Mouse (Mus musculus): Measurements from ENCODE around the gene Rpl9-ps6.
A peak's percentile ranks its signal among the peaks of the same experiment; 100 is the strongest.
"Not testable (repeated sequence)": the region's sequence is repeated elsewhere in the genome, so short reads cannot be mapped to it uniquely, and the experiment has no call there.

Gene Rpl9-ps6

GRCm38 (mm10) chr19:32481511-32481910 lies 15.1 kb upstream of the Rpl9-ps6 start:
- no peak for DNase-seq (ENCODE audit: low spot score in 2 of 2)

DNA sequence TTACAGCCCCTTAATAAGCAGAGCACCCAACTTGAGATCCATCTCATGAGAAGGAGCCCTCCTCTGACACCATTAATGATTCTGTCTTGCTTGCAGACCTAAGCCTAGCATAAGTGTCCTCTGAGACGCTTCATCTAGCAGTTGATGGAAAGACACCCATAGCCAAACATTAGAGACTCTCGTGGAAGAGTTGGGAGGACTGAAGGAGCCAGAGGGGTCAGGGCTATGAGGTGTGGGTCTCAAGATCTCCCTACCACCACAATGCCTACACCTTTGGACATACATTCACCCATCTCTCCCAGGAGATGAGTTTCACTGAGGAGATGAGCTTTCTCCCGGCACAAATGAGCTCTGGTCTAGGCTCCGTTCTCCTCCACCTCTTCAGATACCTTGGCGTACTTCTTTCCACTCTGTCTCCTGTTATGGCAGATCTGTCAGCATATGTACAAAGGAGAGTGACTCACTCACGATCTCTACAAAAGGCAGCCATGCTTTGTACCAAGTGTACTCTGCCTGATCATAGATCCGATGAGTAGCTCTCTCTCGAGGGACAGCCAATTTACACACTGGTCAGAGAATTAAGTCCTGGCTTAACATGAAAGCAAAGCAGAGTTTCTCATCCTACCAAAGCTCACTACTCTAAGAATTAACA lies 14.5 kb upstream of the Rpl9-ps6 start:
- DNase-seq (ENCODE audit: low spot score in 2 of 2) = no peak

GRCm38 (mm10) chr19:32480255-32480654 lies 13.9 kb upstream of the Rpl9-ps6 start:
- no peak for DNase-seq (ENCODE audit: low spot score in 2 of 2)

DNA sequence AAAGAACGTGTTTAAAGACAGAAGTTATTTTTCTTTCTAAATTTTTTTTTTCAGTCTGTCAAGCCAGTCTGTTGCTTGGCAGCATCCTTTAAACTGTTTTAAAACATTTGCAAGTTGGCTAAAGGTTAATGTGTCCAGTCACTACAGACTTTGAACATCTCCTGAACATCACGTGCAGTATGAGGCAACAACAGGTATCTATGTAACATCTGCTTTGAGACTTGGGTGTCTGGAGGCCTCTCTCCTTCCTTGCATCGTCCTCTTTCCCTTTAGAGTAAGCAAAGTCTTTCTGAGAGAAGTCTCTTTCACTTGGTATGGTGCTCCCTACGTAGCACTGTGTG lies 10.3 kb upstream of the Rpl9-ps6 start:
- DNase-seq (ENCODE audit: low spot score in 2 of 2) = no peak

- no peak for DNase-seq (ENCODE audit: low spot score in 2 of 2)
Measured at GRCm38 (mm10) chr19:32476016-32476711, 9.8 kb upstream of the Rpl9-ps6 start.

GRCm38 (mm10) chr19:32470570-32471263 lies 4.3 kb upstream of the Rpl9-ps6 start:
- DNase-seq (ENCODE audit: low spot score in 2 of 2) = no peak

GRCm38 (mm10) chr19:32470059-32470497 lies 3.7 kb upstream of the Rpl9-ps6 start:
- DNase-seq (ENCODE audit: low spot score in 2 of 2) = no peak

DNA sequence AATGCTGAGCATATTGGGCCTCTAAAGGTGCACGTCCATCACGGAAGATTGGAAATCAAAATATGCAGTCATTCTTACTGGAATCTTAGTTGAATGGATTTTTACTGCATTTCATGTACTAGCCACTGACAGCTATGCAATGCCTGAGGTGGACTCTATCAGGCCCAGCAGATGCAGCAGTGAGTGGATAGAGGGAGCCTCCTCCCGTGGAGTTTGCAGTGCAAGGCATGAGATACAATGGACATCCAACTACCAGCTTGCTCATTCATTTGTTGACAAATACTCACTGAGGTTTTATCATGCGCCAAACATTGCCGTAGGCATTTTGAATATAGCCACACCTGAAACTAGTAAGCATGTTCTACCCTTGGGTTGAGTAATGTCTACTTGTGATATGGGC lies 947 bp upstream of the Rpl9-ps6 start:
- DNase-seq (ENCODE audit: low spot score in 2 of 2) = no peak

DNA sequence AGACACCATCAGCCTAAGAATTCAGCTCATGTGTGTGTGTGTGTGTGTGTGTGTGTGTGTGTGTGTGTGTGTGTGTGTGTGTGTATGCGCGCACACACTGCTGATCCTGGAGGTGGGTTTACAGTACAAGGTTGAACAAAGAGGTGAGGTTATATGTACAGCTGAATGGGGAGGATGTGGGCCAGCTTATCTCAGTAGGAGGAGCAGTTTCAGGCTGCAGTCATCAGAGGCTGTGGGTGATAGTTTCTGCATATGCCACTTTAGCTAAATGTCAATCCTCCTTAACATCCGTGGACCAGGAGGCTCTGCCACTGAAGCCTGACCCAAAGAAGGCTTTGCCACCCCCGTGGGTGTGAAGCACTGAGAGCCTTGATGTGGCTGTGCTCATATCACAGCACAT lies 1.1 kb downstream of the Rpl9-ps6 start:
- DNase-seq (ENCODE audit: low spot score in 2 of 2) = no peak

DNA sequence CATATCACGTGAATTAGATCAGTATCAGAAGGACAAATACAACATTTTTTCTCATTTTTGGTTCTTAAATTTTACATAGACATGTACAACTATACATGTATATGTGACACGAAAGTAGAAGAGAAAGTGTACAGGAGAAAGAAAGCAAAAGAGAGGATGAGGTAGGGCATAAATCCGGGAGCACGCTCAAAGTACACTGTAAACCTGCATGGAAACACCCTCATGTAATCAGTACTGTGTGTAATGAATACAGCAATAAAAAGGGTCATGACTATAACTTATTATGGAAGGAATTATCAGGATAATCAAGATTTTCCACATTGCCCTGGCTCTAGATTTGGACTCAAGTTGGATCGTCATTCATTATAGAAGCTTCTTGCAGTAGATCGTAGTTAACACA lies 3.3 kb downstream of the Rpl9-ps6 start:
- DNase-seq (ENCODE audit: low spot score in 2 of 2) = no peak

- not testable (repeated sequence) for DNase-seq (ENCODE audit: low spot score in 2 of 2)
Measured at GRCm38 (mm10) chr19:32457631-32458030, 8.7 kb downstream of the Rpl9-ps6 start.

- DNase-seq (ENCODE audit: low spot score in 2 of 2) = no peak
Measured at GRCm38 (mm10) chr19:32456744-32457143, 9.6 kb downstream of the Rpl9-ps6 start.

DNA sequence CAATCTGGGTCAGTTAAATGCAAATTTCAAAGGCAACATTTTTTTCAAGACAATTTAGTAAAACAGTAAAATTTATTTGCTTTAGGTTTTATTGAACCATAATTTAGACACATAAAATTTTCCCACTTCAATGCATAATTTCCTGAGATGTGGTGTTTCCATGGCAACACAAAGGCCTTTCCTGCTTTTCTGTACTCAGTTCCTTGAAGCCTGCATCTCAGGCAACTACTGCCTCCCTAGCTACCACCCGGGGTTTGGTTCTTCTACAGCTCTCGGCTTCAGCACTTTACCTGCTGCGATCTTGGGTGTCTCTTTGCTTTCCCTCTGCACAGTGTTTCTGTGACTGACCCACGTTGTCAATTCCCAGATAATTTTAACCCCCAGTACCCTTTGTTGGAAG lies 14.1 kb downstream of the Rpl9-ps6 start:
- DNase-seq (ENCODE audit: low spot score in 2 of 2) = peak in 1 of 2 experiments; percentile 26

- no peak for DNase-seq (ENCODE audit: low spot score in 2 of 2)
Measured at GRCm38 (mm10) chr19:32448931-32449330, 17.4 kb downstream of the Rpl9-ps6 start.

DNA sequence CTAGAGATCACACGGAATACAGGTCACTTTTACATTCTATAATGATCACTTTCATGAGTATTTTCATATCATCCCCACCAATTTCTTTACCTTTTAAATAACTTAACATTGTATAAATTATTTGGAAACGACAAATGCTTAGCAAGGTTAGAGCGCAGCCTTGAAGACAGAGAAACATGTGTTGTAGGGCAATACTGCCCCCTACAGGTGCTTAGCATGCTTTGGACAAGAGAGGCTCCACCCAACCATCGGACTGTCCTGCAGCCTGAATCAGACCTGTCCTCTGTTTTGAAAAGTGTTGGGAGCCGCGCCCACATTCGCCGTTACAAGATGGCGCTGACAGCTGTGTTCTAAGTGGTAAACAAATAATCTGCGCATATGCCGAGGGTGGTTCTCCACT lies 24.8 kb downstream of the Rpl9-ps6 start:
- DNase-seq (ENCODE audit: low spot score in 2 of 2) = no peak

DNA sequence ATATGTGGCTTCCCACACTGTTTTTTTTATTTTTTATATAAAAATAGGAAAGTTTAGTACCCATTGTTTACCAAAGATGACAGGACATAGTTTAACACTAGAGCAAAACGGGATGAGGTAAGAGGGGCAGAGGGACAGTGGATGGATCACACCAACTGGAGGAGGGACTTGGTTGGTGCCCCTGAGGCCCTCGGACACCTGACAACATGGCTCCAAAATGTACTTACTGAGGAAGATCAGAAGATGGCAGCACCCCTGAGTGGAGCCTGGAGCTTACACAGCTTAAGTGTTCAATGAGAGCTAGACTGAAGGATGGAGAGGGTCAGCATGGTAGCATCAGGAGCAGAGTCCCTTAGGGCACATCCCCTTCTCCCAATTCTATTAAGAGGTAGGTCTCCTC lies 27.0 kb downstream of the Rpl9-ps6 start:
- DNase-seq (ENCODE audit: low spot score in 2 of 2) = no peak

GRCm38 (mm10) chr19:32425856-32426255 lies 40.5 kb downstream of the Rpl9-ps6 start:
- DNase-seq (ENCODE audit: low spot score in 2 of 2) = no peak

GRCm38 (mm10) chr19:32424706-32425105 lies 41.7 kb downstream of the Rpl9-ps6 start:
- DNase-seq (ENCODE audit: low spot score in 2 of 2) = no peak

DNA sequence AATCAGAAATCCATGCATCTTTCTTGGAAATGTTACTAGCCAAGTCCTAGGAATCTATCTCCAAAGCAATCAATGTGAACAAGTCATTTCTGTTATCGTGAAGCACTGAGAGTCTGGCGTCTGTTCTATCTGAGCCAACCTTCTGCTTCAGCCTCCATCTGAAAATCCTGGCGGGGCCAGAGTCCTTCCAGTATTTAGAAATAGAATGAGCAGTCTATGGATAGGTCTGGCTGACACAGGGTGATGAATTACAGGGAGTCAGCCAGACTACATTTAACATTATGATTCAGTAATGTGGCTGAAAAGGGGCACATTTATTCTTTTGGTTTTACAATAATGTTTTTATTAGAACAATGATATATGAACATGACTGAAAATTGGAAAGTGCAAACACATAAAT lies 47.3 kb downstream of the Rpl9-ps6 start:
- DNase-seq (ENCODE audit: low spot score in 2 of 2) = no peak

DNA sequence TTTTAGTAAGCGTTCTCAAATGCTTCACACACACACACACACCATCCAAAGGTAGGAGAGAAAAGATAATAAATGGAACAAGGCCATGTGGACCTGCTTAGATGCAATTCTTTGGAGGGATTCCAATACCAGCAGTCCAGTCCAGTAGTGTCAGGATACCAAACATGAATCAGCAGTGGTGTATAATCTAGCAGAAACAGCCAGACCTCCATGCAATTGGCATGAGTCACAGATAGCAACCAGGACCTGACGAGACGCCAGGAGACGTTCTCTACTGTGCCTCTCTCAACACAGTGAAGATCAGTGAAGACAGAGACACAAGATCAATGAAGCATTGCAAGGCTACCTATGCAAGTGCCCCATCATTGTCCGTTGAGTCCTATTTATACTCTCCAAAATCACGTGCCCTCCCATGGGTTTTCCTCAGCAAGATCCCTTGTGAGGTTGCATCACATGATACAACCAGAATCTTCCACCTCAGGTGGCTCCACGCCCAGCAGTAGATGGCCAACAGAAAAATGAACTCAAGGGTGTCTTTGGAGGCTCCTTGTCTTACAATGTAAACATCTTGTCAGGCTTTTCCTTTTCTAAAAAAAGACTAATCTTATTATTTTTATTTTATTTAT lies 49.6 kb downstream of the Rpl9-ps6 start:
- no peak for DNase-seq (ENCODE audit: low spot score in 2 of 2)
